Mouse (Mus musculus): ENCODE results near the gene Il1r2. TPM values are rescaled to one million over a fixed set of nuclear protein-coding genes. Genes with fewer than 3 reads are reported as not detected.

The Il1r2 gene
- polyA plus RNA-seq, 1 experiment from 2014 or later, result 0.69 TPM

- H3K27me3 ChIP-seq (ENCODE audit: control insufficient read depth, insufficient read depth, low read depth, low read length), result no peaks in the 10 kb centered on the region
- peaks cover 17% of the 10 kb centered on the region for H3K4me1 ChIP-seq (replicated peaks; ENCODE audit: control insufficient read depth, insufficient read depth, low read length)
- no peaks in the 10 kb centered on the region for H3K36me3 ChIP-seq (ENCODE audit: control insufficient read depth, insufficient read depth, low read length)
- no peak overlapping the region for H3K9ac ChIP-seq (ENCODE audit: low read length)
- H3K27ac ChIP-seq (ENCODE audit: low read length), result peak overlapping the region; percentile 62
- peak overlapping the region; percentile 1; the same call in 1 of the 2 replicates for H3K4me2 ChIP-seq (ENCODE audit: low read depth, low read length)
- no peaks in the 10 kb centered on the region for H3K9me3 ChIP-seq (ENCODE audit: control insufficient read depth, low read length)
- peak; percentile 96 for ATAC-seq (ENCODE audit: low read depth)
- no peak overlapping the region for H3K4me3 ChIP-seq (ENCODE audit: low read length)
- WGBS, result 18% methylated on average over 14 of the region's 14 CpGs
Observed at GRCm38 (mm10) chr1:40139798-40140532, 66.1 kb downstream of the Il1r2 start.

- Histone ChIP-seq H3K4me1 (replicated peaks; ENCODE audit: control insufficient read depth, insufficient read depth, low read length) (no peaks in the 10 kb centered on the region; the same call in 1 of the 2 replicates), H3K27me3 (ENCODE audit: control insufficient read depth, insufficient read depth, low read depth, low read length) (no peaks in the 10 kb centered on the region), H3K4me2 (ENCODE audit: low read depth, low read length) (no peak overlapping the region), H3K4me3 (ENCODE audit: low read length) (no peak overlapping the region), H3K27ac (ENCODE audit: low read length) (no peak overlapping the region), H3K9me3 (ENCODE audit: control insufficient read depth, low read length) (no peaks in the 10 kb centered on the region), H3K9ac (ENCODE audit: low read length) (no peak overlapping the region), H3K36me3 (ENCODE audit: control insufficient read depth, insufficient read depth, low read length) (no peaks in the 10 kb centered on the region)
- WGBS, result 71% methylated on average over 6 of the region's 6 CpGs
- no peak for ATAC-seq (ENCODE audit: low read depth)
Observed at GRCm38 (mm10) chr1:40156096-40156495, 82.2 kb downstream of the Il1r2 start.

- WGBS, result 63% methylated on average over 4 of the region's 4 CpGs
- Histone ChIP-seq H3K4me1 (replicated peaks; ENCODE audit: control insufficient read depth, insufficient read depth, low read length) (no peaks in the 10 kb centered on the region), H3K27ac (ENCODE audit: low read length) (no peak overlapping the region), H3K9me3 (ENCODE audit: control insufficient read depth, low read length) (no peaks in the 10 kb centered on the region), H3K9ac (ENCODE audit: low read length) (no peak overlapping the region), H3K27me3 (ENCODE audit: control insufficient read depth, insufficient read depth, low read depth, low read length) (no peaks in the 10 kb centered on the region), H3K4me3 (ENCODE audit: low read length) (no peak overlapping the region), H3K36me3 (ENCODE audit: control insufficient read depth, insufficient read depth, low read length) (no peaks in the 10 kb centered on the region), H3K4me2 (ENCODE audit: low read depth, low read length) (no peak overlapping the region)
- no peak for ATAC-seq (ENCODE audit: low read depth)
Observed at GRCm38 (mm10) chr1:40163329-40163917, 89.5 kb downstream of the Il1r2 start.

- Histone ChIP-seq H3K9ac (ENCODE audit: low read length) (no peak overlapping the region), H3K4me1 (replicated peaks; ENCODE audit: control insufficient read depth, insufficient read depth, low read length) (no peaks in the 10 kb centered on the region), H3K27me3 (ENCODE audit: control insufficient read depth, insufficient read depth, low read depth, low read length) (no peaks in the 10 kb centered on the region), H3K27ac (ENCODE audit: low read length) (no peak overlapping the region), H3K4me2 (ENCODE audit: low read depth, low read length) (no peak overlapping the region), H3K4me3 (ENCODE audit: low read length) (no peak overlapping the region), H3K36me3 (ENCODE audit: control insufficient read depth, insufficient read depth, low read length) (no peaks in the 10 kb centered on the region), H3K9me3 (ENCODE audit: control insufficient read depth, low read length) (no peaks in the 10 kb centered on the region)
- ATAC-seq (ENCODE audit: low read depth), result no peak
- 63% methylated on average over 4 of the region's 4 CpGs for WGBS
Observed at GRCm38 (mm10) chr1:40164331-40164730, 90.5 kb downstream of the Il1r2 start.

GRCm38 (mm10) chr1:40167585-40167984, 93.7 kb downstream of the Il1r2 start:
- Histone ChIP-seq H3K27me3 (ENCODE audit: control insufficient read depth, insufficient read depth, low read depth, low read length) (no peaks in the 10 kb centered on the region), H3K36me3 (ENCODE audit: control insufficient read depth, insufficient read depth, low read length) (no peaks in the 10 kb centered on the region), H3K4me3 (ENCODE audit: low read length) (no peak overlapping the region), H3K4me1 (replicated peaks; ENCODE audit: control insufficient read depth, insufficient read depth, low read length) (peaks cover 3% of the 10 kb centered on the region), H3K27ac (ENCODE audit: low read length) (no peak overlapping the region), H3K4me2 (ENCODE audit: low read depth, low read length) (no peak overlapping the region), H3K9ac (ENCODE audit: low read length) (no peak overlapping the region), H3K9me3 (ENCODE audit: control insufficient read depth, low read length) (no peaks in the 10 kb centered on the region)
- WGBS, result 54% methylated on average over 8 of the region's 8 CpGs
- ATAC-seq (ENCODE audit: low read depth), result no peak

- peak; percentile 80 for ATAC-seq (ENCODE audit: low read depth)
- H3K4me2 ChIP-seq (ENCODE audit: low read depth, low read length), result no peak overlapping the region
- H3K4me3 ChIP-seq (ENCODE audit: low read length), result no peak overlapping the region
- peak overlapping the region; percentile 3; the same call in 1 of the 2 replicates for H3K27ac ChIP-seq (ENCODE audit: low read length)
- H3K4me1 ChIP-seq (replicated peaks; ENCODE audit: control insufficient read depth, insufficient read depth, low read length), result peaks cover 3% of the 10 kb centered on the region
- no peaks in the 10 kb centered on the region for H3K36me3 ChIP-seq (ENCODE audit: control insufficient read depth, insufficient read depth, low read length)
- H3K9me3 ChIP-seq (ENCODE audit: control insufficient read depth, low read length), result no peaks in the 10 kb centered on the region
- no peak overlapping the region for H3K9ac ChIP-seq (ENCODE audit: low read length)
- 18% methylated on average over 5 of the region's 5 CpGs for WGBS
- no peaks in the 10 kb centered on the region for H3K27me3 ChIP-seq (ENCODE audit: control insufficient read depth, insufficient read depth, low read depth, low read length)
Observed at GRCm38 (mm10) chr1:40171878-40172277, 98.0 kb downstream of the Il1r2 start.

- Histone ChIP-seq H3K4me1 (replicated peaks; ENCODE audit: control insufficient read depth, insufficient read depth, low read length) (peaks cover 5% of the 10 kb centered on the region), H3K27ac (ENCODE audit: low read length) (no peak overlapping the region), H3K4me2 (ENCODE audit: low read depth, low read length) (no peak overlapping the region), H3K36me3 (ENCODE audit: control insufficient read depth, insufficient read depth, low read length) (no peaks in the 10 kb centered on the region), H3K27me3 (ENCODE audit: control insufficient read depth, insufficient read depth, low read depth, low read length) (no peaks in the 10 kb centered on the region), H3K4me3 (ENCODE audit: low read length) (no peak overlapping the region), H3K9me3 (ENCODE audit: control insufficient read depth, low read length) (no peaks in the 10 kb centered on the region), H3K9ac (ENCODE audit: low read length) (no peak overlapping the region)
- WGBS, result 71% methylated on average over 3 of the region's 3 CpGs
- no peak for ATAC-seq (ENCODE audit: low read depth)
Observed at GRCm38 (mm10) chr1:40174146-40174545, 100.3 kb downstream of the Il1r2 start.

Other genes starting within 250 kb of the Il1r2 start
- 20.9 and 21.6 TPM in 2 replicates for gene Map4k4, start 173.2 kb upstream of the Il1r2 start, polyA plus RNA-seq (2015; fragmentation: Nextera tagmentation; extraction: Ambion mirVana)
- gene Il1r1, start 151.0 kb downstream of the Il1r2 start, polyA plus RNA-seq (2015; fragmentation: Nextera tagmentation; extraction: Ambion mirVana), result 11.2 and 11.7 TPM in 2 replicates